Mouse (Mus musculus) adrenal gland, postnatal 4 days (tissue): ENCODE data around the gene Adssl1. TPM values are rescaled to one million over a fixed set of nuclear protein-coding genes. Genes with fewer than 3 reads are reported as not detected.

ENCODE experiments used
- DNase-seq, 2 experiments: peaks; one replicate each; pipeline ENCODE4 v3.0.0; 2021 to 2022; ENCODE audit warnings: low spot score in 2 of 2, mixed read lengths in 2 of 2
- long read RNA-seq, 2 experiments: library from polyadenylated mRNA; stranded (forward); transcript quantifications; one replicate each; pipeline ENCODE4 v2.0.0; 2021
- total RNA-seq, 2 experiments: library from RNA; stranded (reverse); gene quantifications; 2 replicates each; pipeline ENCODE4 v1.2.3; 2021

Adssl1 gene
- total RNA-seq = 10 to 100 TPM; 17.1 to 19.5 TPM
- long read RNA-seq, experiment 1, transcript Adssl1-201 (13 exons, 1,777 nt) = major isoform, 23 of 26 reads
- long read RNA-seq, experiment 1, partial matches to known transcripts = 2 of 26 reads
- long read RNA-seq, experiment 1, other reads (novel, unspliced or antisense) = 1 of 26 reads
- long read RNA-seq, experiment 2, transcript Adssl1-201 (13 exons, 1,777 nt) = major isoform, 38 of 39 reads
- long read RNA-seq, experiment 2, partial matches to known transcripts = 1 of 39 reads
- long read RNA-seq, experiment 2, other reads (novel, unspliced or antisense) = 0 of 39 reads

DNA sequence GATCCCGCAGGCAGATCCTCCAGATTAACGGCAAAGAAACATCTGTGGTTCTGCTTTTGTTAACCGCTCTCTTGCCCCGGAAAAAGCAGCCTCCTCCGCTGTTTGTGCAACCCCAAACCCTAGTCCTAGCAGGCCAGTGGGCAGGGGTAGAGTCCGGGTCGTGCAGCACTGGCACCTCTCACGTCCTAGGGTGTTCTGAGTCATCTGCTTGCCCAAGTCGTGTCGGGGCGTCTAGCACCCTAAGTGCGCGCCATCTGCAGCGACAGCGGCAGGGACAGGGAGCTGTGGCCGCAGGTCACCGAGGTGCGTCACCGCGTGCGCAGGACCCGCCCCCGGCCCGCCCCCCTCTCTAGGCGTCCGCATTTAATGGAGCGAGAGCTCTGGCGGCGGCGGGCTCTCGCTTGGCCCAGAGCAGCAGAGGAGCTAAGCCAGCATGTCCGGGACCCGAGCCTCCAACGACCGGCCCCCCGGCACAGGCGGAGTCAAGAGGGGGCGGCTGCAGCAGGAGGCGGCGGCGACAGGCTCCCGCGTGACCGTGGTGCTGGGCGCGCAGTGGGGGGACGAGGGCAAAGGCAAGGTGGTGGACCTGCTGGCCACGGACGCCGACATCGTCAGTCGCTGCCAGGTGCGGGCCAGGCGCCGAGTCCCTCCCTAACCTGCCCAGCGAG, at the start of gene Adssl1:
Gene Adssl1, plus strand, starts transcription at position 360 of the 668 bp plus-strand sequence.
- peak in 1 of 2 experiments; percentile 39 for DNase-seq

DNA sequence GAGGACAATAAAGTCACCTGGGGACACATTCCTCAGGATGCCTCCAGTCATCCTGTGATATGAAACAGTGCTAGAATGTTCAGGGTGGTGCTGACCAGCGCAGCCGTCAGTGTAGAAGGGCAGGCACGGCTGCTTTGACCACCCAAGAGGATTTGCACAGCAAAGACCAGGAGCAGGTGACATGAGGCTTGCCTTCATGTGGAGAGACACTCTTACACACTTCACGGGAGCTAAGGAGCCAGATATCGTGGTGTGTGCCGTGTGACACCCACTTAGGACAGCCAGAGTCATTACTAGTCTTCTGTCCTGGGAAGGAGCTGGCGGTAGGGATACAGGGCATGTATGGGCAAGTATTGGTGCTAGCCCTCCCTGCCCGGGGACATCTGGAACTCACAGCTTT, 49.7 kb upstream of the Adssl1 start:
- DNase-seq = no peak

DNA sequence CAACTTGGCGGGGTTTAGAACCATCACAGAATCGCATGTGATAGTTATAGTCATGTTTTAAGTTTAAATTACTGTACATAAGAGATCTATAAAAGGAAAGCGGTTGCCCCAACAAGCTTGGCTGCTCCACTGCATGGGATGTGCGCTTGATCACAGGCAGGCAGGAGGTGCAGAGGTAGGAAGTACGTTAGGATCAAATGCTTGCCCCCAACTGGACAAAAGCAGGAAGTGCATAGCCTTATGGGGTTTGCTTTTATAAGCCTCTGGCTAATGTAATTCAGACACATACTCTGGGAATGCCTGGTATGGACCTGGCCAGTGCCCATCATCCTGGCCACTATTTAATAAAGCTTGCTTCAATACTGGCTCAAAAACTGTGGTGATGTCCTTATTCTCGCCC, 48.8 kb upstream of the Adssl1 start:
- DNase-seq = no peak

DNA sequence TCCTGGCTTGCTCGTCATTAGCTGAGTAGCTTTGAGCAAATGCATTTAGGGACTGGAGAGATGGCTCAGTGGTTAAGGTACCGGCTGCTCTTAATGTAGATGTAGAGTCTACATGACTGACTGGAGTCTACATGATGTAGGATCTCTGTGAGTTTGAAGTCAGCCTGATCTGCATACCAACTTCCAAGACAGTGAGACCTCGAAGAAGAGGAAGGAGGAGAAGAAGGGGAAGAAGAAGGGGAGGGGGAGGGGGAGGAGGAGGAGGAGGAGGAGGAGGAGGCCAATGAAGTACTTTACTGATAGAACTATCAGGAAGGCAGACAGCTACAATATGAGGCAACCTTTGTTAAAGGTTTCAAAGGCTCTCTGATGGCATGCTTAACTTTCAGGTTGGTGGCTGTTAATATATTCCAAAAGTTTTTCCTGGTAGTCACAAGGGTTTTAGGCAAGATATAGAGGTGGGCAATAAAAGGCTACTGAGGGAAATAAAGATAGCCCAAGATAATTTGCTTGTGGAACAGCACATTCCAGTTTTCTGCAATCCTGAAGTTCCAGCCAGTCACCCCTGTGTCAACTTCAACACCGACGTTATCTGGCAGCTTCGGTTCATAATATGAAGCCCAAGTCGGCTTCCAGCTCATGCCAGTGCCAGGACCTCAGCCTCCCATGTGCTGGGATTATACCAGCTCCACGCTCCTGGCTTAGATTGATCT, 44.4 kb upstream of the Adssl1 start:
- DNase-seq = no peak

DNA sequence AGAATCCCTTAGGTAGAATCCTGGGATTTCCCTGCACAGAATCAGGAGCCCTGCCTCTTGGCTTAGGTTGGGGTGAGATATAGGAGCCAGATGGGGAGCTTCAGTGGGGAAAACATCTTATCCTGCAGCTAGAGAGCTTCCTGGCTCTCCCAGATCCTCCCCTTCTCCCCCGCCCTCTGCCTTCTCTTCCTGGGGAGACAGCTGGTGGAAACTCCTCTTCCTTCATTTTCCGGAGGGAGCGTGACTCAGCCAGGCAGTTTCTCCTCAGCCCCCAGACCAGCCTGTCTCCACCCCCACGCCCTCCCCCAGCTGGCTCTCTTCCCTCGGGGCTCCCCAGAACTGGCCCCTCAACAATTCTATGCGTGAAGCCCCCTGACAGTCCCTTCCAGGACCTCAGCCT, 43.5 kb upstream of the Adssl1 start:
- DNase-seq = no peak

DNA sequence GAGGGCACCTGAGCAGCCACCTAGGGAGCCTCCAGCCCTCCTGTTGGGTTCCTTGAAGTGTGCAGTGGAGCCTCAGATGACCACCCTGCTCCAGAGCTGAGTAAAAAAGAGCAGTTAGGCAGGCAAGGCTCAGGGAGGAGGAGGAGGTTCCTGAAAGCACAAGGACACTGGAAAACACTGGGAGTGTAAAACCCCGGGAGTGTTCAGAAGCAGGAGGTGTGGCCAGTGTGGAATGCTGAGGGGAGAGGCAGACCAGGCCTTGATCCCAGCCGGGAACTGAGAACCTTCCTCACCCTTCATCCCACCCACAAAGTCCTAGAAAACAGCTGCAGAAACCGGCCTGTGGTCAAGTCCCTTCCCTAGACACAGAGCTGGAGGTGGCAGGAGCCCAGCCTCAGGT, 43.1 kb upstream of the Adssl1 start:
- DNase-seq = no peak

DNA sequence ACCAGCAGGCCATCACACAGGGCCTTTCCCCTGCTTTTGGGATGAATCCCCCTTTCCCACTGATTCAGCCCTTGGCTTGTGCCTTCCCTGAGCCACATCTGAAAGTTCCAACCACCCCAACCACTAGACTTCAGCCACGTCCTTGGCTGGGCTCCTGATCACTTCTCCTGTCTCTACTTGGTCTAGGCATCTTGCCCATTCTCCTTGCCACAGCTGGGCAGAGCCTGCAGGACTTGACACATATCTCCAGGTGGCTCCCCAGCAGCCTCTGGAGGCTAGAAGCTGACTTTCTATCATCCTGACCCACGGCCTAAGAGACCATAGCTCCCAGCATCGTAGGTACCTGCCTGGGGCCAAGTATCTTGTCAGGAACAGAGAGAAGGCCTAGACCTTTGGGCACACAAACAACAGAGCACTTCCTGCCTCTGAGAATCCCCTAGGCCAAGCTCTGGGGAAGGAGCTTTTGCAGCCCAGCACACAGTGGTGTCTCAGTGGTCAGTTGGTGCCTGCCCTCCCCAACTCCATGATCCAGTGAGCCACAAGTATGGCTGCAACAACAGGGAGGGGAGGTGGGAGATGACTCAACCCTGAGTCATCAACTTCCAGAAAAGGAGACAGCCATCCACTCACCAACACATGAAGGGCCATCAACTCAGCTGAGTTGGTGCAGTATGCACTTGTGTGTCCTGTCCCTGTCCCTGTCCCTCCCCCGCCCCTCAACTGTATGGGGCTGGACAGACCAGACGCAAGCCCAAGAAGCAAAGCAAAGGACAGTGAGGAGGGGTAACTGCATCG, 41.4 kb upstream of the Adssl1 start:
- DNase-seq = no peak

DNA sequence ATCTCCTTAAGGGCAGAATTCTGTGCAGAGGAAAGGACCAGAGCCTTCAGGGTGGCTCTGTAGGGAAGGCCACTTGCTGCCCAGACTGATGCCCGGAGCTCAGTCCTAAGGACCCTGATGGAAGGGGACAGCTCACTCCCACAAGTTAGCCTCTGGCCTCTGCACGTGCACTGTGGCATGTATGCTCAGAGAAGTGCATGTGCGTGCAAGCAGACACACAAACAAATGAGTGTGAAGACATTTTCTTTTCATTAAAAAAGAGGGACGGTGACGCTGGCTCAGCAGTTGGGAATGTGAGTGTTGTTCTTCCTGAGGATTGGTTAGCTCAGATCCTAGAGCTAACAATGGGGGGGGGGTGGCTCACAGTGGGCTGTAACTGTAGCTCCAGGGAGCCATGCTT, 40.4 kb upstream of the Adssl1 start:
- DNase-seq = no peak

DNA sequence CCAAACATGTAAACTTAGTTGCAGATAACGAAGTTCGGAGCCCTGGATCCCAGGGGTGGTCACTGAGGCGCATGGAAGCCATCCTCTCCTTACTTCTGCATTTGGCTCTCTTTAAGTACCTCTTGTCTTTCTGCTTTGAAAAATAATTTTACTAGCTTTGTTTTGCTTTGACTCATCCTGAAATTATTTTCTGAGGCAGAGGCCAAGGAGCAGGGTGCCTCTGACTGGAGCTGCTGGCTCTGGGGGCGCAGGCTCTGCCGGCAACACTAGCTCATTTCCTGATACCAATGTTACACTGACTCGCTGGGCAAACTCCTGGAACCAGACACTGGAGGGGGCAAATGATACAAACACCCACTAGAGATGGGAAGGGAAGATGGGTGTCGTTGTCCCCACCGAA, 39.9 kb upstream of the Adssl1 start:
- DNase-seq = no peak

DNA sequence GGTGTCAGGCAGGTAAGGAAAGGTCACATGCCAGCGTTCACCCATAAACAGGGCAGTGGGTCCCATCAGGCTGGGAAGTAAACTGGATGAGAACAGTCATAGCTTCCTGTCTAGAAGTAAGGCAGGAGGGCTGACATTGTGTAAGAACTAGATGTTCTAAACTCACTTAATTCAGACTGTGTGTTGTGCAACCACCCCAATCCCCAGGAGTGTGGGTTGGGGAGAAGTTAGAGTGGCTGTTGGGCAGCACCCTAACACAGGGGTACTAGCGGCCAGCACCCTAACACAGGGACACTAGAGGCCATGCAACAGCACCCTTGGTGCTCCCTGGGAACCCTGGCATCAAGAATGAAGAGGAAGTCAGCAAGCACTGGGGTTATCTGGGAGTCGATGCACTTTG, 38.7 kb upstream of the Adssl1 start:
- no peak for DNase-seq

DNA sequence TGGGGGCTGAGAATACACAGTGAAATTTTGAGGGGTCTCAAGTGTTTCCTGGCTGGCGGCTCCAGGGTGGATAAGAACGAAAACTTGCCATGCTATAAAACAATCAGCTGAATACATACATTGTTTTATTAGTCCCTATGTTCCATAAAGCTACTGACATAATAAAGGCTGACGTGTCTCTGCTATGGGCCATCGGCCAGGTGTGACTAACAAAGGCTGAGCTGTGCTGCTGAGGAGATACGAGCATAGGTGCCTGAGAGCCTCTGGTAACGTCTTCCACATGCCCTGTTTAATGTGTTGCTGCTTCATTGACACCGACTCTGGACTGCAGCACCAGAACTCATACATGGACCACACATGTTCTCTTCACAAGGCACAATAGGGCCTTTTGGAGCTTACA, 34.9 kb upstream of the Adssl1 start:
- no peak for DNase-seq

DNA sequence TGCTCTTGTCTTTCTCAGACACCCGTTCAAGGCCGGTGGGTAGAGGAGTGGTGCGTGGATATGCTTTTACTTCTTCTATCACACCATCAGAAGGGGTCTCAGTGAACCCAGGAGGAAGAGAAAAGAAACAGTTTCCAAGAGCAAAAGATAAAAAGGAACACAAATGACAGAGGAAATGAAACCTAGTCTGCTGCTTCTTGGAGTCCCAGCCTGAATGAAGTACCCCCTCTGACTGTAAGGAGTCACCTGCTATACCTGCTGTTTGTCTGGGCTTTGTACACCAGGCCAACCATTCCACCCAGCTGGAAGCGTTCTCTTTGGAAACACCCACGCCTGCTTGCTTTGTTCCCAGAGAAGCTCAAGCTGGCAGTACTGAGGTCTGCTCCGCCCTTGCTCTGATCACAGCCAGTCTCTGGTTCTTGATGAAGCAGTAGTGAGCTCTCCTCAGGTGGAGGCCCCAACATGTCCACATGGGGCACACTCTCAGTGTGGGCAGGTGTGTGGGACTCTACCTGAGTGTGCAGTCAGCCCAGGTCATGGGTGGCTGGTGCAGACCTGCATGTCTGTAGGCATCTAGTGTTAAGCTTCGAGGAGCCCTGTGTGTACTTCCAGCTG, 33.8 kb upstream of the Adssl1 start:
- no peak for DNase-seq

DNA sequence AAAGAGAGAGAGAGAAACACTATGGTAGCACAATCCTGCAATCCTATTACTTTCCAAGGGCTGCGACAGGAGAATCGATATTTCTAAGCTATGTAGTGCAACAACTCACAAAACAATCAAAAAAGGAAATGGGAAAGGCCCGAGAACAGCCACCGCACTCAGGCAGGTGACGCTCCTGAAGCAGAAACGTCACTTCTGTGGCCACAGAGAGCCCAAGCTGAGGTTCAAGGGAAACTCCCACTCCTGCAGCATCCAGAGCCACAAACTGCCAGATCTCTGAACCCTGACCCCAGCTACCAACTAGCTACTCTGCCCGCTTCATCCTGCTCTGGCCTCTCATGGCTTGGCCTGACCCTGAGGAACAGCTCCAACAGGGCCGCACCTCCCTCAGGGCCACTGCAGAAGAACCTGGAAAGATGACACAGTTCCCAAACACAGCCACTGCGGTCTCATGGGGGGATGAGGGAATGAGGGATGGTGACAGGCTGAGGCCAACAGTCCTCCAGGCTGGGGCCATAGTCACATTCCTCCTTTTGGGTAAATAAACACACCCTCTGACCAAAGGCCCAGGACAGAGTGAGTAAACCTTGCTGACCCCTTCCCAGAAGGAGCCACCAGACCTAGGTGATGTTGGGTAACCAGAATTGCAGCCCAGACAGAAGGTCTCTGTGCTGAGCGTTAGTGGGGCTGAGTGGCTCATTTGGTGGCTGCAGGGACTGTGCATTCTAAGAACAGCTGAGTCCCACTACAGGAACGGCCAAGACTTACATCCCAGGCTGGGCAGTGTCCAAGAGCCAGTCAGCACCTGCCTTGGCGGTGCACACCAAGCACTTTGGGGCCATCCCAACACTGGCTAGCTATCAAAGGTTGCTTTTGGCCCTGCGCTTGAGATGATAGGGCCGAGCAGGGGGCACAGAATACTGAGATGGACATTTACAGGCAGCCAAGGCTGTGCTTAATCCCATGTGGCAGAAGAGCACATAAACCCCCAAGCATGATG, 32.4 kb upstream of the Adssl1 start:
- no peak for DNase-seq

DNA sequence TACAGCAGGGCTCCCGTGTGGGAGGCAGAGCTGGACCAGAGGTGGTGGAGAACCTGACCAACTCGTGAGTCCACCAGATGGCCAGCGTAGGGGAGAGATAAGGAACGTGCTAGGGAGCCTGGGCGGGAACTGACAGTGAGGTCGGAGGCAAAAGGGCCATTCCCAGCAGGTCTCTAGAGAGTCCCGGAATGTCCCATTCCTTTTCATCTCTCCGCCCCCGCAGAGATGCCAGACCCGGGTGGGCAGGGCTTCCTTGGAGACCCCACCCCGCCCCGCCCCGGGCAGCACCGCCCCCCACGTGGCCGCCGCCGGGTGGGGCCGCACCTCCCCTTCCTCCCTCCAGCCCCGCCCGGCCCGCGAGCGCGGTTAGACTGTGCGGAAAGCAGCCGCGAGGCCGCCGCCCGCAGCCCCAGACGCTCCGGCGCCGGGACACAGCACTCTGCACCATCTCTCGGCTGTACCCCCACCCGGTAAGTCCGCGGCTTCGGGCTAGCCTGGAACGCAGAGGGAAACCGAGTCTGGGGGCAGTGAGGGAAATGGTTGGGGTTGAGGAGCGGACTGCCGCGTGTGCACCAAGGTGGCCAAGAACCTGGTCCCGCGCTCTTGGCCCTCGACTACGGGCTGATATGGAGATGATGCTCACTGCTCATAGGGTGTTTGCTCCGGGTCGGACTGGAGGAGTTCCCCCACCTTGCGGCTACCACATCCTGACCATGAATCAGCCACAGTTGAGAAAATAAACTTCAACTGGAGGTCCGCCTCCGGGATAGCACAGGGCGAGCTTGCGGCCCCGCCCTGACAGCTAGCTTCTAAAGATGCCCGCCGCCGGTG, 31.2 kb upstream of the Adssl1 start, which contains the start of gene Inf2:
Gene Inf2, plus strand, starts transcription at position 359 of the 831 bp plus-strand sequence.
- DNase-seq = peak; percentile 55 to 67

DNA sequence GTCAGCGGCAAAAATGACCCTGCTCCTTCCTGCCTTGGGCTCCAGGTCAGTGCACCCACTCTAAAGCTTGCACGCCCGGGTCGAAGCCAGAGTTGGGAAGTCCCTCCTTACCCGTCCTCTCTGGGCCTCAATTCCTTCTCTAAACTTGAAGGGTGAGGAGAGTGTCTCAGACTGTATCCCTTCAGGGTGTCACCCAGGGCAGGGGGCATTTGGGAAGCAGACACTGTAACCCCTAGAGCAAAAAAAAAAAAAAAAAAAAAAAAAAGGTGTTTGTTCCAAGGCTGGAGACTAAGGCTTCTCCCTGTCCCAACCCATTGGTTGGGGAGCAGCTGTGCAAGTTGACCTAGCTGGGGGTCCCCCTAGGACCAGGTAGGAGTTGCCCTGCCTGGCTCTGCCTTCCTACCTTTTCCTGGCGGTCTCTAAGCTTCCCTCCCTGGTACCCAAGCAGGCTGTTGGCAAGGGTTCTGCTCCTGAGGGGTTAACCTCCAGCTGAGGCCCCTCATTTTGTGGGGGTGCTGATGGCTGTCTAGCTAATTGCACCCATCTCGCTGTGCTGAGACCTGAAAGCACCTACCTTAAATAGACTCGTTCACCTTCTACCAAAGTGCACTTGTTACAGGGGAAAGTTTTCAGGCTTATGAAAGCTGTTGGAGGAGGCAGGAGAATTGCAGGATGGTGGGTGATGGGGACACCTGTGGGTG, 30.2 kb upstream of the Adssl1 start:
- DNase-seq = no peak

DNA sequence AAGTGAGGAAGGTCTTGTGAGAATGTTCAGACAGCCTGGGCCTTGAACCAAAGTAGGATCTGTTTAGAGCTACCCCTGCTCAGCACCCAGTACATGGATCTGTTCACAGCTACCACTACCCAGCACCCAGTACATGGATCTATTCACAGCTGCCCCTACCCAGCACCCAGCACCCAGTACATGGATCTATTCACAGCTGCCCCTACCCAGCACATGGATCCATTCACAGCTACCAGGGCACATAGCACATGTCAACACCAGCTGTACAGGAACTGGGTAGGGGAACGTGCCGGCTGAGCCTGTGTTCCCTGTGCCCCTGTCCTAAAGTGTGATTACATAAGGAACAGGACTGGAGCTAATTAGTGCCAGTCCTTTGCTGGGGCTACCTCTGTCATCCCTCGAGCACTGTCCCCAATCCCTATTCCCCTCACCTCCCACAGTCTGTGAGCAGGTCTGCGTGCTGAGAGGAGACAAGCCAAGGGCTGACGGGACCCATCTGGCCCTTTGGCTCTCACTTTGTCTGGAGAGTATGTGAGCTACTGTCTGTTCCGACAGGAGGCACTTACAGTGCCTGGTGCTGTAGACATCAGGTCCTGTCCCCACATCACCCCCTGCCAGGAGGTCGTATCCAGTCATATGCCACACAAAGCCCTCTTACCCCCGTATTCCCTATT, 29.1 kb upstream of the Adssl1 start:
- DNase-seq = no peak

DNA sequence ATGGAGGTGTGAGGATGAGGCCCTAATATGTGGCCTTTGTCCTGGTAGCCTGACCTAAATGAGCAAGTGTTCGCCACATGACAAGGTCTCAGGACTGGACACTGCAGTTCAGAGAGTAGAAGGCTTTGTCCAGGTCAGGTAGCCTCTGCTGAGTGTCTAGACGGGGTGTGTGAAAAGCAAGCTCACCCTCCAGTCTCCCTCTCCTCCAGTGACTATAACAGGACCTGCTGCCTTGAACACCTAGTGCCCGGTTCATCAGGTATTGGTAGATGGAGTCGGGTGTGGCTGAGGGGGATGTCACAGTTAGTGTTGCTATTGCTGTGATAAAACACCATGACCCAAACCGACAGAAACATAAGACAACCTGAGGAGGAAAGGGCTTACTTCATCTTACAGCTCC, 28.6 kb upstream of the Adssl1 start:
- no peak for DNase-seq

DNA sequence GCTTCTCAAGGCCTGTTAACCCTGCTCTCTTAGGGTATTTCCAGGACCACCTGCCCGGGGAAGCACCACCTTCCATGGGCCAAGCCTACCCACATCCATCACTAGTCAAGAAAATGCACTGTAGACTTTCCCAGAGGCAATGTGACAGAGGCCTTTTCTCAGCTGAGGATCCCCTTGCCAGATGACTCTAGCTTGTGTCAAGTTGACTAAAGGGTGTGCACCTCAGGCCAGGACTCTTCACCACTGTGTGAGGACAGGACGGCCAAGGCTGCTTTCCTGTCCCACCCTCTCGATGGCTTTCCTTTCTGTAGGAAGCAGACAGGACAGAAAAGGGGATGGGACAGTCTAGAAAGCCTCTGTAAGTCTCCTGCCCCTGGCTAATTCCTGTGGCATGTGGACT, 28.1 kb upstream of the Adssl1 start:
- DNase-seq = no peak
